ENCODE assay signal across 8 mouse cellular contexts in genomic region chr10:80260642-80261584, GRCm38 (mm10). TPM values are rescaled to one million over a fixed set of nuclear protein-coding genes. Genes with fewer than 3 reads are reported as not detected.
DNase-seq lines count a peak whose midpoint lies in the region; ATAC-seq lines count a peak whose summit lies in the region.

Gamt (minus strand) TSS chr10:80261012.
Dazap1 (plus strand) TSS chr10:80261486.

- H3K4me3 ChIP-seq in brown adipose tissue, adult 24 weeks (ENCODE audit: insufficient read depth, low read depth, low read length) = peak within 1 kb of the TSS; percentile 73
- H3K4me3 ChIP-seq in heart, embryonic 13.5 days = peak within 1 kb of the TSS; percentile 70
- H3K4me3 ChIP-seq in liver, embryonic 12.5 days = peak within 1 kb of the TSS; percentile 58
- H3K4me3 ChIP-seq in stomach, embryonic 15.5 days (replicated peaks) = peak within 1 kb of the TSS; percentile 59

- ATAC-seq in heart, embryonic 13.5 days (ENCODE audit: extremely low read depth, insufficient number of reproducible peaks, low FRiP score, low TSS enrichment) = peak; percentile 80
- ATAC-seq in liver, embryonic 12.5 days = peak; percentile 80
- ATAC-seq in stomach, embryonic 15.5 days (ENCODE audit: insufficient read depth, low FRiP score, low read depth) = peak; percentile 89

- H3K9ac ChIP-seq in heart, embryonic 13.5 days = peak within 1 kb of the TSS; percentile 88
- peak within 1 kb of the TSS; percentile 72 for H3K9ac ChIP-seq in liver, embryonic 12.5 days
- H3K9ac ChIP-seq in stomach, embryonic 15.5 days = peak within 1 kb of the TSS; percentile 47

- H3K4me1 ChIP-seq in brown adipose tissue, adult 24 weeks (ENCODE audit: control insufficient read depth, insufficient read depth, insufficient read length, low read length) = peaks cover 12% of the 10 kb centered on the region
- peaks cover 46% of the 10 kb centered on the region for H3K4me1 ChIP-seq in heart, embryonic 13.5 days
- peaks cover 69% of the 10 kb centered on the region for H3K4me1 ChIP-seq in liver, embryonic 12.5 days
- peaks cover 25% of the 10 kb centered on the region for H3K4me1 ChIP-seq in stomach, embryonic 15.5 days

- H3K27ac ChIP-seq in brown adipose tissue, adult 24 weeks (replicated peaks; ENCODE audit: low read depth, low read length) = peak within 1 kb of the TSS; percentile 99
- H3K27ac ChIP-seq in heart, embryonic 13.5 days (replicated peaks) = peak within 1 kb of the TSS; percentile 98
- peak within 1 kb of the TSS; percentile 94 for H3K27ac ChIP-seq in liver, embryonic 12.5 days
- peak within 1 kb of the TSS; percentile 97 for H3K27ac ChIP-seq in stomach, embryonic 15.5 days

- H3K9me3 ChIP-seq in heart, embryonic 13.5 days = no peaks in the 10 kb centered on the region
- no peaks in the 10 kb centered on the region for H3K9me3 ChIP-seq in liver, embryonic 12.5 days (replicated peaks)
- H3K9me3 ChIP-seq in stomach, embryonic 15.5 days = no peaks in the 10 kb centered on the region

- peak within 1 kb of the TSS; percentile 100 for H3K4me2 ChIP-seq in heart, embryonic 13.5 days
- H3K4me2 ChIP-seq in liver, embryonic 12.5 days = peak within 1 kb of the TSS; percentile 90
- peak within 1 kb of the TSS; percentile 97 for H3K4me2 ChIP-seq in stomach, embryonic 15.5 days

- WGBS in heart, embryonic 13.5 days = under 1% methylated on average over 48 of the region's 49 CpGs
- WGBS in liver, embryonic 12.5 days (ENCODE audit: insufficient replicate concordance) = under 1% methylated on average over 49 of the region's 49 CpGs
- under 1% methylated on average over 49 of the region's 49 CpGs for WGBS in stomach, embryonic 15.5 days

- H3K27me3 ChIP-seq in heart, embryonic 13.5 days (replicated peaks) = no peaks in the 10 kb centered on the region
- no peaks in the 10 kb centered on the region for H3K27me3 ChIP-seq in liver, embryonic 12.5 days (replicated peaks)
- no peaks in the 10 kb centered on the region for H3K27me3 ChIP-seq in stomach, embryonic 15.5 days (replicated peaks)

- H3K36me3 ChIP-seq in heart, embryonic 13.5 days = peaks cover 32% of the 10 kb centered on the region
- peaks cover 35% of the 10 kb centered on the region for H3K36me3 ChIP-seq in liver, embryonic 12.5 days
- H3K36me3 ChIP-seq in stomach, embryonic 15.5 days = peaks cover 16% of the 10 kb centered on the region

- peak; percentile 96 for DNase-seq in CD4-positive, CD25-positive, alpha-beta regulatory T cell, adult 2 months (ENCODE audit: low read depth, low spot score)
- DNase-seq in fat pad, adult 2 months (ENCODE audit: extremely low read depth, low read depth, low spot score) = peak; percentile 62
- peak; percentile 100 for DNase-seq in kidney, postnatal 10 days
- peak; percentile 86 to 88 for DNase-seq in natural killer cell, adult 2 months (ENCODE audit: low spot score in 2 of 2)

RNA-seq across cellular contexts. Expression of gene Gamt, which starts in this region (rescaled TPM):
- 10.5 and 17.8 TPM in 2 replicates for polyA plus RNA-seq in brown adipose tissue, adult 24 weeks (2012; ENCODE audit: insufficient read depth, insufficient read length, missing spikeins)
- polyA plus RNA-seq in heart, embryonic 13.5 days (2015; fragmentation: Nextera tagmentation; extraction: Ambion mirVana) = 53.3 and 62.1 TPM in 2 replicates
- polyA plus RNA-seq in liver, embryonic 12.5 days (2016; fragmentation: Nextera tagmentation; extraction: Ambion mirVana) = 43.0 and 50.0 TPM in 2 replicates
- 111 and 148 TPM in 2 replicates for polyA plus RNA-seq in stomach, embryonic 15.5 days (2015; fragmentation: Nextera tagmentation; extraction: Ambion mirVana)

RNA-seq across cellular contexts. Expression of gene Dazap1, which starts in this region (rescaled TPM):
- polyA plus RNA-seq in brown adipose tissue, adult 24 weeks (2012; ENCODE audit: insufficient read depth, insufficient read length, missing spikeins) = 51.6 and 76.7 TPM in 2 replicates
- 36.4 and 37.9 TPM in 2 replicates for polyA plus RNA-seq in heart, embryonic 13.5 days (2015; fragmentation: Nextera tagmentation; extraction: Ambion mirVana)
- 44.3 and 45.9 TPM in 2 replicates for polyA plus RNA-seq in liver, embryonic 12.5 days (2016; fragmentation: Nextera tagmentation; extraction: Ambion mirVana)
- 62.4 and 66.4 TPM in 2 replicates for polyA plus RNA-seq in stomach, embryonic 15.5 days (2015; fragmentation: Nextera tagmentation; extraction: Ambion mirVana)

Comparison
In these comparisons a context has a peak if more than half of its experiments do, and no peak if none do; other contexts are left out.
1. Peak in every context shown above with its lines: DNase-seq, ATAC-seq, H3K4me3 ChIP-seq and H3K27ac ChIP-seq.